Mouse (Mus musculus) lung, adult 18-20 months (tissue): Measurements from ENCODE around the gene Cfd.

Source experiments
- DNase-seq, 2 experiments: peaks; one replicate each; pipeline ENCODE4 v3.0.0; 2022; ENCODE audit warnings: mixed read lengths in 2 of 2

Gene Cfd

GRCm38 (mm10) chr10:79890670-79891069 is at the start of gene Cfd:
Gene Cfd, plus strand, starts transcription at chr10:79890853.
- no peak for DNase-seq

GRCm38 (mm10) chr10:79842322-79842721 is 48.3 kb upstream of the Cfd start:
- no peak for DNase-seq

DNA sequence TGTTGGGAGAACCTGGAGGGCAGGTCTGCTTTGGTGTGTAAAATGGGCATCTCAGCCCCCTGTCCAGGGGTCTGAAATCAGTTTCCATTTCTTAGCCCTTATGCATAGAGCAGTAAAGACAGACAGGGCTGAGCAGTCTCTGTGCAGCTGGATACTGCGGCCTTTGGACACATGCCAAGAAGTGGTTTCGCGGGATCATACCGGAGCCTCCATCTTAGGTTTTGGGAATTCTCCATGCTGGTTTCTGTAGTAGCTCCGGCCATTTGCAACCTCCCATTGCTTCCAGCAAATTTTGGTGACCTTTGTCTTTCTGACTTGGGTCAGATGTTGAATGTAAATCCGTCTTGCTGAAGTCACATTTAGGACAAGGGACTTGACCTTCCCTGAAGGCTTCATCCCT is 47.2 kb upstream of the Cfd start:
- no peak for DNase-seq

DNA sequence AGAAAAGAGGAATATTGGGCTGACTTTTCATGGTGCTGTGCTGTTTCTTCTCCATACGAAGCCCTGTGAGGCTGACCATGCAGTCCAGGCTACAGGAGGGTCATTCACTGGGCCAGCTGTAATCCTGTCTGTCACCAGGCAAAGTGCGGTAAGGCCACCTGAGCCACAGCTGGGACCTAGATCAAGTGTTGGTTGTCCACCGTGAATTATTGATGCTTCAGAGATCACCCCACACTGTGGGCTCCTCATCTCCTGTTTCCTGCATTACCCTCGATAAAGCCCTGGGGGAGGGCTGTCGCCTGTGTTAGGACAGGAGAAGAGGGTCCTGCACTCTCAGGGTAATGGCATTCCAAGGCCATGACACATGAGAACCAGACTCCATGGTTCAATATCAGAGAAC is 44.1 kb upstream of the Cfd start:
- no peak for DNase-seq

GRCm38 (mm10) chr10:79849941-79850628 is 40.6 kb upstream of the Cfd start:
- DNase-seq, result no peak

- DNase-seq, result no peak
These were observed 39.0 kb upstream of the Cfd start for GRCm38 (mm10) chr10:79851653-79852052.

GRCm38 (mm10) chr10:79852107-79852789 is 38.4 kb upstream of the Cfd start:
- peak; percentile 61 to 70 for DNase-seq

- DNase-seq, result no peak
These were observed 37.8 kb upstream of the Cfd start for GRCm38 (mm10) chr10:79852827-79853226.

DNA sequence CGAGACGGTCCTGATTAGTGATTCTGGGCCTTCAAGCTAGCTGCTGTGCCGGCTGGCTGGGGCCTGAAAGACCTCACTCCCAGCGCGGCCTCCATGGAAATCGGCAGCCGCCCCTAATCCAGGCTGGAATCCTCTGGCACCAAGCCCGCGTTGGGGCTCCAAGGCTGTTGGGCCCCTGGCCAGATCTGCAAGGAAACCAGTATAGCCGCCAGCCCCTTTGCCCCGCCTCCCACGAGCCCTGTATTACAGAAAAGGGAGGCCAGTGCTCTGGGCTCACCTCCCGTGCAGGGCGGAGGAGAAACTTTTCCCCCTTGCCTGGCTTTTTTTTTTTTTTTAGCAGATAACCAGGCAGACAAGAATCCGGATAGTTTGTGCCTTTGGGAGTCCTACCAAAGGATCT is 37.3 kb upstream of the Cfd start:
- peak; percentile 95 to 96 for DNase-seq

GRCm38 (mm10) chr10:79853860-79854795 is 36.5 kb upstream of the Cfd start, which contains the start of gene Ptbp1:
Gene Ptbp1, plus strand, starts transcription at chr10:79854427.
- peak; percentile 99 for DNase-seq

DNA sequence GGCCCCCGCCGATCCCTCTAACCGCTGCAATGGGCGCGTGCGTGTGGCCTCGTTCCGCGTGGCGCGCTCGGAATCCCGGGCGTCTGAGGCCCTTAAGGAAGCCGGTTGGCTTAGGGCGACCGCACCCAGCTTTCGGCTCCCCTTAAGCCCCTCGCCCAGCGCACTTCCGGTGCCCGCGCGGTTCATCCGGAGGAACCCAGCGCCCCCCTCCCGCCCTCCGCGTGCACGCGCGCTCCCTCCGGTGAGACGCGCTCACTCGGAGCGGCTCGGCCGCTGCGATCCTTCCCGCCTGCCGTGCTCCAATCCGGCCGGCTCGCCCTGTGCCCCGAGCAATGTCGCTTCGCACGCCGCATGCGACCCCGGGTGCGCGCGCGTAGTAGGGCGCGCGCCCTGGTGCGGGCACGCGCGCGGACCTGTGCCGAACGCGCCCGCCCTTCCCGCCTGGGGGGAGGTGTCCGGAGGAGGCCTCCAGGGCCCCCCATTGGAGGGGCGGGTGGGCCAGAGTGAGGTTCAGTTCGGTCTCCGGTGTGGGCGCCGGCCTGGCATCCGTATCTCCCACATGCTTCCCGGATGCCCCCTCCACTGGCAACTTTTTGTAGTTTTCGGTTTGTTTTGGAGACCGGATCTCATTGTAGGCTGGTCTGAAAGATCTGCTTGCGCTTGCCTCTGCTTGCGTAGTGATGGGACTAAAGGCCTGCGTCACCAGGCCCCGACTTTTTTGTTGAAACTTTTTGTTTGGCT is 35.7 kb upstream of the Cfd start:
- DNase-seq, result peak; percentile 73 to 74

DNA sequence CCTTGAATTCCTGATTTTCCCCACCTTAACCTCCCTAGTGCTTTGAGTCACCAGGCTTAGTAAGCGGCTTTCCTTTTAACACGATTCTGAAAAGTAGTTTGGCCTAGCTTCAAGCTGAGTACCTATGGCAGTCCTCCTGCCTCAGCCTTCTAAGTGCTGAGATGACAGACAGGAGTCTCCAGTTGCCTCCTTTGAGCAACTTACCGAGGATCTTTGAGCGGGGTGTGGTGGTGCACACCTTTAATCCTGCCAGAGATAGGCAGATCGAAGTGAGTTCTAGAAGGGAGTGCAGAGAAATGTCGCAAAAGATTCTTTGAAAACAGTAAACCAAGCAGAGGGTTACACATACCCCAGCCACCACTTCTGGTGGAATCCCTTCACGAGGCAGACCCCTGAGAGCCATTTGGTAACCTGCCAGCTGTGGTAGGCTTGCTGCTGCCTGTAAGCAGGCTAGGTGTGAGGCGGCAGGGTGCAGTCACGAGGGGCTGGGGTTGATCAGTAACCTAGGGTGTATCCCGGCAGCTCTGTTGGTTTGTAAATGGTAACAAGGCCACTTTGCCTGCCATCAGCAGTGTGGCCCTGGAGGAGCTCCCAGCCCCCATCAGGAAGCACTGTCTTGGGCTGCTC is 35.0 kb upstream of the Cfd start:
- DNase-seq, result peak; percentile 61 to 71

DNA sequence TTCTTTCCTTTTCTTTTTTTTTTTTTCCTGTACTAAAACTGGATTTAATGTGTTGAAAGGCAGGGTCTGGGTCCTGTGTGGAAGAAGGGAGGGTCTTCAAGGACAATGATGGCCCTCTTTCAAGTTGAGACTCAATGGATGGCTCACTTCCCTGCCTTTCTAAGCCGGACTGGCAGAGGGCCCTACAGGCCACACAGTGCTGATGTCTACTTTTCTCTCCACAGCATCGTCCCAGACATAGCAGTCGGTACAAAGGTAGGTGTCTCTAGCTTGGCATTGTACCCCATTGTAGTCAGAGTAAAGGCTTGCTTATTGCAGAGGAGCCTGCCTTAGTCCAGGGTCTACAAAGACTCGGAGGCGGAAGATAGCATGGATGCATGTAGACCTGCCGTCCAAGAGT is 34.4 kb upstream of the Cfd start:
- no peak for DNase-seq

- no peak for DNase-seq
These were observed 33.8 kb upstream of the Cfd start for GRCm38 (mm10) chr10:79856704-79857451.

GRCm38 (mm10) chr10:79857452-79857811 is 33.2 kb upstream of the Cfd start:
- DNase-seq, result peak; percentile 83 to 89

- no peak for DNase-seq
These were observed 32.8 kb upstream of the Cfd start for GRCm38 (mm10) chr10:79857894-79858293.

GRCm38 (mm10) chr10:79858416-79859074 is 32.1 kb upstream of the Cfd start:
- peak in 1 of 2 experiments; percentile 63 for DNase-seq

- no peak for DNase-seq
These were observed 31.5 kb upstream of the Cfd start for GRCm38 (mm10) chr10:79859116-79859515.

DNA sequence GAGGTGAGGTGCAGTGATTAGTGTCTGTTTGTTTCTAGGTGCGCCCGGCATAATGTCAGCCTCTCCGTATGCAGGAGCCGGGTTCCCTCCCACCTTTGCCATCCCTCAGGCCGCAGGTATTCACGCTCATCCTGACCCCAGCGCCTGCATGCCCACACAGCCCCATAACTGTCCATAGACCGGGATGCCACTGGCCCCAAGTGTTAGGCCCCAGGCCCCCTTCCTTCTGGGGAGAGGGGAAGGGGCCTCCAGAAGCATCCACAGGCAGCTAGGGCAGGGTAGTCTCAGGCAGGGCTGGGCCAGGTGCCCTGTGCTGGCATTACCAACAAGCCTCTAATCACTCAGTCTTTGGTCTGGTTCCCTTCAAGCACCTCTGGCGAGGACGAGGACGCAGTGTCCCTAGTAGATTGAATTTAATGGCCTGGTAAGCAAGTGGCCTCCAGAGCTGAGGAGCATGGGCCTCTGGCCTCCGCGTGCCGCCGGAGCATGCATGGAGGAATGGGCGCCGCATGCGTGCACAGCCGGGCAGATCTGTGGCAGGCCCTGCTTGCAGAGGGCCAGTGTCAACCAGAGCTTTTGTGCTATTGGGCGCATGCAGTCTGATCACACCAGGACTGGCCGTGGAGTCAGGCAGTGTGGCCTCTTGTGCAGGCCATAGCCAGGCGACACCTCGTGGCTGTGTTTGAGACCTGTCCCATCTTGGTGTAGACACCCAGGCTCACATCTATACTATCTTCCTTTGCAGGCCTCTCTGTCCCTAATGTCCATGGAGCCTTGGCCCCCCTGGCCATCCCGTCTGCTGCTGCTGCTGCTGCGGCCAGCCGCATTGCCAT is 30.4 kb upstream of the Cfd start:
- no peak for DNase-seq
